Mouse (Mus musculus): ENCODE measurements around the gene Npw.

- TF ChIP-seq CTCF (IDR thresholded peaks at IDR 0.05; ENCODE audit: extremely low read depth, insufficient read depth, low read length) (no peak), POLR2A (IDR thresholded peaks at IDR 0.05; ENCODE audit: extremely low read depth, insufficient read depth, low read length) (no peak)
These were observed 19.3 kb upstream of the Npw start for GRCm38 (mm10) chr17:24677500-24678080.

Data from cortical plate, adult 2 months (tissue).